Mouse (Mus musculus) kidney, adult 2 months (tissue): ENCODE measurements around the gene Mgat4d.

ENCODE experiments used
- CTCF ChIP-seq: fragments of 200-500 bp; conservative IDR thresholded peaks from 2 replicates; pipeline ENCODE4 v1.5.1; 2011; ENCODE audit warnings: low read depth, mild to moderate bottlenecking, control low read depth, low read length, moderate library complexity, mixed read lengths; ENCODE audit not compliant: insufficient read depth, insufficient read length
- POLR2A ChIP-seq: fragments of 200-500 bp; IDR thresholded peaks from one replicate; pipeline ENCODE4 v1.6.1; 2011; ENCODE audit warnings: low read depth, low read length, control low read depth

GRCm38 (mm10) chr8:83377231-83377630 is 29.0 kb downstream of the Mgat4d start:
- TF ChIP-seq POLR2A (no peak), CTCF (no peak)
